Mouse (Mus musculus) heart, embryonic 16.5 days (tissue): ENCODE results near the gene Slc22a3. TPM values are rescaled to one million over a fixed set of nuclear protein-coding genes. Genes with fewer than 3 reads are reported as not detected.

Source experiments
- ATAC-seq: fragments of 200-750 bp; cut with Nextera tagmentation; replicated peaks from 2 replicates; pipeline ENCODE4 v1.8.0; 2017; ENCODE audit warnings: moderate number of reproducible peaks; ENCODE audit not compliant: insufficient read depth, low FRiP score; ENCODE audit errors: extremely low read depth
- H3K27ac ChIP-seq: fragments of 300-500 bp; sonication (generic); 2 replicates; pipeline ENCODE4 v1.5.1; 2014; ENCODE audit warnings: mild to moderate bottlenecking, low read length, control low read depth, moderate library complexity
- H3K27me3 ChIP-seq: fragments of 300-500 bp; sonication (generic); 2 replicates; pipeline ENCODE4 v1.6.1; 2014; ENCODE audit warnings: low read length, mixed read lengths; ENCODE audit not compliant: control insufficient read depth, insufficient read depth
- H3K36me3 ChIP-seq: fragments of 300-500 bp; sonication (generic); 2 replicates; pipeline ENCODE4 v1.6.1; 2014; ENCODE audit not compliant: control insufficient read depth, insufficient read depth
- H3K4me1 ChIP-seq: fragments of 300-500 bp; sonication (generic); 2 replicates; pipeline ENCODE4 v1.6.1; 2014; ENCODE audit warnings: low read length, mixed read lengths; ENCODE audit not compliant: control insufficient read depth, insufficient read depth
- H3K4me2 ChIP-seq: fragments of 300-500 bp; sonication (generic); 2 replicates; pipeline ENCODE4 v1.6.1; 2014; ENCODE audit warnings: low read depth, mild to moderate bottlenecking, control low read depth, low read length
- H3K4me3 ChIP-seq: fragments of 300-500 bp; sonication (generic); 2 replicates; pipeline ENCODE4 v1.5.1; 2014; ENCODE audit warnings: mild to moderate bottlenecking, control low read depth, low read length
- H3K9ac ChIP-seq: fragments of 300-500 bp; sonication (generic); 2 replicates; pipeline ENCODE4 v1.6.1; 2014; ENCODE audit warnings: low read length, control low read depth
- H3K9me3 ChIP-seq: fragments of 300-500 bp; sonication (generic); replicated peaks from 2 replicates; pipeline ENCODE4 v1.6.1; 2016; ENCODE audit warnings: low read length; ENCODE audit not compliant: control insufficient read depth
- WGBS: fragments of 180-500 bp; shearing (Covaris S2); extraction: QIAGEN DNeasy Blood & Tissue Kit; methylation state at CpG from one replicate; pipeline ENCODE4 v1.1.7; 2014; 5-methylcytosine and 5-hydroxymethylcytosine counted together
- polyA plus RNA-seq: library from polyadenylated mRNA; unstranded; fragments of >200 nt; fragmentation: Nextera tagmentation; extraction: Ambion mirVana; gene quantifications from 2 replicates; pipeline ENCODE4 v1.2.1, GENCODE M21; 2015

Gene Slc22a3
- polyA plus RNA-seq, 1 experiment from 2014 or later = 2.3 TPM

GRCm38 (mm10) chr17:12420886-12421574, 86.5 kb downstream of the Slc22a3 start:
- ATAC-seq = no peak
- H3K27ac ChIP-seq = no peak overlapping the region
- no peak overlapping the region for H3K4me3 ChIP-seq
- no peaks in the 10 kb centered on the region for H3K36me3 ChIP-seq
- H3K4me2 ChIP-seq = no peak overlapping the region
- no peak overlapping the region for H3K9ac ChIP-seq
- H3K4me1 ChIP-seq = peaks cover 3% of the 10 kb centered on the region; the same call in 1 of the 2 replicates
- WGBS = 56% methylated on average over 16 of the region's 16 CpGs
- H3K27me3 ChIP-seq = no peaks in the 10 kb centered on the region
- no peaks in the 10 kb centered on the region for H3K9me3 ChIP-seq

DNA sequence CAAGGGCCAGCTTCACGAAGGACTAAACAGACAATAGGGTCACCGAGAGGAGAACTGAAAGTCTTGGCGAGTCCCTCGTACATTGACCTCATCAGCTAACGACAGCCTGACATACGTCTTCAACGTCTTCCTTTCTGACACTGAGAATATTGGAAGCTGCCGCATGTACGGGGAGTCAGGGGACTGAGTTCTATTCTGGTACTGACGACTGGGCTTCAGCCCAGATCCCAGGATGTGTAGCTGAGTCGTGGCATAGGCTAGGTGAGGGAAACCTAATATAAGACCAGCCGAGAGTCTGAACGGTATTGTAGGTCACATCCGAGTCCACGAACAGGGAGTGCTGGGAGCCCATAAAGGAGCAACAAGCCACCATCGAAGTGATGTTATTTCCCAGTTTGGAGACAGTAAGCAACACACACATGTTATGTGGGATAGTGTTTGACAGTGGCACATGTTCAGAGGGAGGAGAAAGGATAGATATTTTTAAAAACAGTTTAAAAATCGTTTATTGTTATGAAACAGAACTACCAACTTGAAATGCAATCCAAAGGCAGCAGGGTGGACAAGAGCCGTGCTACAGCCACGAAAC, 87.9 kb downstream of the Slc22a3 start:
- Histone ChIP-seq H3K27me3 (no peaks in the 10 kb centered on the region), H3K4me3 (no peak overlapping the region), H3K4me1 (peaks cover 3% of the 10 kb centered on the region), H3K9ac (no peak overlapping the region), H3K36me3 (no peaks in the 10 kb centered on the region), H3K27ac (no peak overlapping the region), H3K9me3 (no peaks in the 10 kb centered on the region), H3K4me2 (no peak overlapping the region)
- WGBS = 55% methylated on average over 19 of the region's 19 CpGs
- ATAC-seq = no peak

DNA sequence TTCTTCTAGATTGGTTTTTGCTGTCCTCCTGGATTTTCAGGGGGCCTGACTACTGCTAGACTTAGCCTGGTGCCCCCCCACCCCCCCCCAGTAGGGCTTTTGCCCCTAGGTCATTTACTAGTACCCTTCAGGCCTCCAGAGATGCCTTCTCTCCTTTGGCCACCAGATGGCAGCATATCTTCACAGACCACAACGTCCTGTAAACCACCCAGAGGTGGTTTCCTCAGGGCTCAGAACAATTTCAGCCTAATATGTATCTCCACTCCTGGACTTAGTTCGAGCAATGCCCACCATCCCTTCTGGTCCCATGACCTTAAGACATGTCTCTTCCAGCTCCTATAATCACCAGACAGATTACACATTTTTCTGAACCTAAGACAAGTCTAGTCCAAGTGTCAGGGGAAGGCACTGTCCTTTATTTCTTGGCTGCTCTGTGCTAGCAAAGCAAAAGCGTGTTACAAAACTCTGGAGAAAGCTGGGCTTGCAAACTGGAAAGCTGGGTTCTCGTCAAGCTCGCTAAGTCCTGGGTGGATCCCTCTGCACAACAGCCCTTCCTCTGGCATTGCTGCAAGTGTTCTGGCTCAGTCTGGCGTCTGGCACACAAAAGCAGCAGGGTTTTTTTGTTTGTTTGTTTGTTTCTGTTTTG, 91.1 kb downstream of the Slc22a3 start:
- 39% methylated on average over 6 of the region's 6 CpGs for WGBS
- Histone ChIP-seq H3K9me3 (no peaks in the 10 kb centered on the region), H3K27ac (no peak overlapping the region), H3K36me3 (no peaks in the 10 kb centered on the region), H3K4me2 (no peak overlapping the region), H3K4me3 (no peak overlapping the region), H3K27me3 (no peaks in the 10 kb centered on the region), H3K9ac (no peak overlapping the region), H3K4me1 (peaks cover 8% of the 10 kb centered on the region)
- ATAC-seq = no peak; the same call in 1 of the 2 replicates

DNA sequence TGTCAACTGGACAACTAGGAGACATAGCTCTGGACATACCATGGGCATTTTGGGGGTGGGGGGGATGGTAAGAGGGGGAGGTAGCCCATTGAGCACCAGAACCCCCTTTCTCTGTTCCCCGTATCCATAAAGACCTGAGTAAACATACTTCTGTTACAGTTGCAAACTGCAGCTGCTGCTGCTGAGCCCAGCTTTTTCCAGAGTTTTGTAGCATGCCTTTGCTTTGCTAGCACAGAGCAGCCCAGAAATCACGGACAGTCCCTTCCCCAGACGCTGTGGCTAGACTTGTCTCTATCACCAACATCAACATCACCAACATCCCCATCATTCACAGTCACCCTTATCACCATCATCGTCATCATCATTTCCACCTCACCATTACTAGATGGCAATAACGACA, 91.8 kb downstream of the Slc22a3 start:
- H3K9me3 ChIP-seq = no peaks in the 10 kb centered on the region
- no peak overlapping the region for H3K9ac ChIP-seq
- WGBS = 59% methylated on average over 5 of the region's 5 CpGs
- no peak overlapping the region for H3K27ac ChIP-seq
- H3K4me2 ChIP-seq = no peak overlapping the region
- peaks cover 8% of the 10 kb centered on the region for H3K4me1 ChIP-seq
- H3K36me3 ChIP-seq = no peaks in the 10 kb centered on the region
- no peaks in the 10 kb centered on the region for H3K27me3 ChIP-seq
- no peak overlapping the region for H3K4me3 ChIP-seq
- ATAC-seq = no peak

DNA sequence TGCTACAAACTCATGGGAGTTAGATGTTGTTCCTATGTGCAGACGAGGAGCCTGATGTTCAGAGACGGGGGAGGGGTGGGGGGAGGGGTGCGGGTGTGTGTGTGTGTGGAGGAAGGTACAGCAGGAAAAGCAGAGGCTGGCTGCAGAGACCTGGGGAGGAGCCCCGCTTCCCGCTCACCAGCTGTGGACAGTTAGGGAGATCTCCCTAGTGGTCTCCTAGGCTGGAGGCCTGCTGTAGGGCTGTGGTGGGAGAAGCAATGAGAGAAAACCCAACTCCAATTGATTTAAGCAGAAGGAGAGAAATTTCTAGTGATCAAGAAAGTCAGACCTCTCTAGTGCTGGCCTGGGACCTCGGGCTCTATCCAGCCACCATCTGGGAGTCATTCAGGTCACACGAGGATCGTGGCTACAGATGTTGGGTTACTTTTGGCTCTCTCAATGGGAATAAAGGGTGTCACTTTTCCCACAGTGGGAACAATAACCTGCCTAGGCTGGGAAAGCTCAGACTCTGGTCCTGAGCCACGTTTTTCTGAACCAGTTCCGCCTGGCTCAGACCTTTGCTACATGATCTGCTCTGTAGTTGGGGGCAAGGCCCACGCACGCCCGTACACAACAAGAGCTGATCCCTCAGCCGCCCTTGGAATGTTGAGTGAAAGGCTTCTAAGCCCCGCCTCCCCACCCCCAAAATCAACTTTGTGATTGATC, 92.3 kb downstream of the Slc22a3 start:
- WGBS = 46% methylated on average over 15 of the region's 15 CpGs
- peak overlapping the region; percentile 21; the same call in 1 of the 2 replicates for H3K27ac ChIP-seq
- H3K36me3 ChIP-seq = no peaks in the 10 kb centered on the region
- no peak for ATAC-seq
- peaks cover 8% of the 10 kb centered on the region for H3K4me1 ChIP-seq
- no peak overlapping the region for H3K4me2 ChIP-seq
- H3K9me3 ChIP-seq = no peaks in the 10 kb centered on the region
- no peak overlapping the region for H3K4me3 ChIP-seq
- H3K9ac ChIP-seq = 0 out of 2 replicates have a peak overlapping the region, but pooled peaks have one; percentile 23
- no peaks in the 10 kb centered on the region for H3K27me3 ChIP-seq

DNA sequence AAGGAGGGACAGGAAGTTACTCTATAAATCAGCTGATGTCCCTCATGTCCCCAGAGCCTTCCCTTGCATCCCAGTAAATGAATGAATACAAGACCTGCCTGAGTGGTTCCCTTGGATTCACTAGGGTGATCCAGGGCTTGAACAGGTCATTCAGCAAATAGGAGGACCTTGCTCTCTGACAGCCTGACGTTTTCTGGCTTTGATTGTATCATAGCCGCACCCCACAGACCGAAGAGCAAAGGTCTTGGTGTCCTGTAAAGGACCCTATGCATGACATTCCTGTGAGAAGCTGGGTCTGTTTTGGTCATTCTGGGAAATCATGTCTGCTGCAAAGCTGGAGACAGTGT, 94.6 kb downstream of the Slc22a3 start:
- 55% methylated on average over 3 of the region's 3 CpGs for WGBS
- no peaks in the 10 kb centered on the region for H3K36me3 ChIP-seq
- no peak overlapping the region for H3K4me2 ChIP-seq
- no peaks in the 10 kb centered on the region for H3K9me3 ChIP-seq
- peaks cover 8% of the 10 kb centered on the region for H3K4me1 ChIP-seq
- peak overlapping the region; percentile 57 for H3K27ac ChIP-seq
- H3K4me3 ChIP-seq = no peak overlapping the region
- no peak for ATAC-seq
- H3K9ac ChIP-seq = no peak overlapping the region
- no peaks in the 10 kb centered on the region for H3K27me3 ChIP-seq

DNA sequence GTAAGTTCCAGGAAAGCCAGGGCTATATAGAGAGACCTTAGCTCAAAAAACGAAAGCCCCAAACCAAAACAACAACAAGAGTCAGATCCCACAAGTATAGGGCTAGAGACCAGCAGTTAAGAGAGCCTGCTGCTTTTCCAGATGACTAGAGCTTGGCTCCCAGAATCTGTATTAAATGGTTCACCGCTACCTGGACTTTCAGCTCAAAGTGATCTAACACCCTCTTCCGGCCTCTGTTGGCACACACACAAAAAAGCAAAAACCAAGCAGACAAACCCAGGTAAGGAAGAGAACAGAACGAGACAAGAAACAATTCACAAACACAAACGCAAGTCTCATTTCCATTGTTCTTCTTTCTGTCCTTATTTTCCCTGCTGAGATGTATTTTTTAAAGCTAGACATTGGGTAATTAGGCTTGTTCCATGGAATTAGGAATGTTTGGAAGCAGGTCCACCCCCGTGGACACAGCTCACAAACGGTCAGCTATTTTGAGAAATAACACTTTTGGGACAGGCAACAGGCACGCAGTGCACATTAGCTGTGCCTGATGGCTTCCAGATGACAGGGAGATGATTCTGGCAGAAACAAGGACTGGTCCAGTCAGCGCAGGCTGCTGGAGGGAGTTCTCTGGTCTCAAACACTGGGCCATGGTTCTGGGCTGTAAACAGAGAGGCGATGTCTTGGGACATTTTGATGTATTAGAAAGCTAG, 95.2 kb downstream of the Slc22a3 start:
- peak; percentile 63; the same call in 1 of the 2 replicates for ATAC-seq
- Histone ChIP-seq H3K9me3 (no peaks in the 10 kb centered on the region), H3K27me3 (no peaks in the 10 kb centered on the region), H3K36me3 (no peaks in the 10 kb centered on the region), H3K27ac (peak overlapping the region; percentile 57), H3K4me1 (peaks cover 8% of the 10 kb centered on the region), H3K9ac (no peak overlapping the region), H3K4me3 (no peak overlapping the region), H3K4me2 (no peak overlapping the region)
- 42% methylated on average over 10 of the region's 10 CpGs for WGBS

- WGBS = 77% methylated on average over 11 of the region's 11 CpGs
- peaks cover 8% of the 10 kb centered on the region for H3K4me1 ChIP-seq
- no peak overlapping the region for H3K4me3 ChIP-seq
- no peaks in the 10 kb centered on the region for H3K36me3 ChIP-seq
- ATAC-seq = no peak
- peaks cover 10% of the 10 kb centered on the region for H3K9me3 ChIP-seq
- no peaks in the 10 kb centered on the region for H3K27me3 ChIP-seq
- H3K4me2 ChIP-seq = no peak overlapping the region
- no peak overlapping the region for H3K27ac ChIP-seq
- H3K9ac ChIP-seq = no peak overlapping the region
Measured at GRCm38 (mm10) chr17:12409346-12409944, 98.1 kb downstream of the Slc22a3 start.
